Mouse (Mus musculus): Measurements from ENCODE around the gene Rsl1. TPM values are rescaled to one million over a fixed set of nuclear protein-coding genes. Genes with fewer than 3 reads are reported as not detected.

Gene Rsl1
- polyA plus RNA-seq (2014; fragmentation: Illumina TruSeq; extraction: RNeasy Lipid Tissue Mini Kit (QIAGEN cat#74804); ENCODE audit: low read depth, low replicate concordance), result 33.6 TPM

DNA sequence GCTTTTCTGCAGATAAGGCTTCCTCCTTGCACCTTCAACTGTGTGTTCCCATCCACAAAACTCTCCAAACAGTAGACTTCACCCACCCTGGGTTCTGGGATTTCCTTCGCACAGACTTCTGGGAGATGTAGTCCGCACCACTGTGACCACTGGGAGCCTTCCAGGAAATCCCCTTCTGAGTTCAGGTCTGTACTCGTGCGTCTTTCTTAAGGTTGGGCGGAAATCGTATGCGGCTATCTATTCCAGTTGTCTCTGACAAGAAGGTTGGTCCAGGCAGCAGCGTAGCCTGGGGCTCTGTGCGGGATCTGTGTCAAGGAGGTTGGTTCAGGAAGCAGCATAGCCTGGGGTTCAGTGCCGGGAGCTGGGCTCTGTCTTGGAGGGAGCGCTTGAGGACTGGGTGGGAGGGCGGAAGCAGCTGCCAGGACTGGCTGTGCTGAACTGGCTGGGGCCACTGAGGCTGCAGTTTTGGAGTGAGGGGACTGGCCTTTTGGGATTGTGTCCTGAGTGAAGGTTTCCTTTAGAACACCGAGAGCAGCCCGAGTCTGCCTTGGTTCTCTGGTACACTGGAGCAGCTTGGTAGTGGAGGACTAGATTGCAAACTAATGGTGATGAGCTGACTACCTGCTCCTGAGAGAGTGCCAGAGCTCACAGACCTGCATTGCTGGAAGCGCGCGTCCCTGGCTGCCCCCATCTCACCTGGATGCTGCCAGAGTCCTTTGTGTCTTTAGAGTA lies at the start of gene Rsl1:
TSS of gene Rsl1 (plus strand) at position 192 of the 732 bp plus-strand sequence.

DNA sequence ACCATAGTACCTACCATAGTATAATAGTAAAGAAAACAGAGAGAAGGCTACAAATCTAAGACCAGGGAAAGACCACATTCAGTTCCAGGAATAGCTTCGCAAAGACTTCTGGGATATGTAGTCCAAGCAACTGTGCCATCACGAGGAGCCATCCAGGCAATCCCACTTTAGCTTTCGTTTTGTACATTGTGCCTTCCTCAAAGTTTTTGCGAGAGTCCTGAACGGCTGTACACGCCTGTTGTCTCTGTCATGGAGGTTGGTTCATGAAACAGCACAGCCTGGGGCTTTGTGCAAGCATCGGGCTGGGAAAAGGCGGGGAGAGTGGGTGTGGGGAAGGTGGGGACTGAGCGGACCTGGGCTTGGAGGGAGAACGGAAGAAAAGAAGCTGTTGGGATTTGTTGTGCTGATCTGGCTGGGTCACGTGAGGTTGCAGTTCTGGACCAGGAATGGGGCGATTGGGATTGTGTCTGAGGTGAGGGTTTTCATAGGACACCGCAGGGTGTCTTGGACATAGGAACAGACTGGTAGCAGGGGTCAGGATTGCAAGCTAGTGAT lies 21.4 kb downstream of the Rsl1 start, which contains the start of gene Zfp455:
TSS of gene Zfp455 (plus strand) at position 167 of the 555 bp plus-strand sequence.

Other genes starting within 250 kb of the Rsl1 start
- gene Zfp712, start 112.0 kb upstream of the Rsl1 start, polyA plus RNA-seq (2014; fragmentation: Illumina TruSeq; extraction: RNeasy Lipid Tissue Mini Kit (QIAGEN cat#74804); ENCODE audit: low read depth, low replicate concordance), result 12.5 TPM
- 17.0 TPM for gene Zfp708, start 75.2 kb upstream of the Rsl1 start, polyA plus RNA-seq (2014; fragmentation: Illumina TruSeq; extraction: RNeasy Lipid Tissue Mini Kit (QIAGEN cat#74804); ENCODE audit: low read depth, low replicate concordance)
- gene Gm28557, start 64.6 kb upstream of the Rsl1 start, polyA plus RNA-seq (2014; fragmentation: Illumina TruSeq; extraction: RNeasy Lipid Tissue Mini Kit (QIAGEN cat#74804); ENCODE audit: low read depth, low replicate concordance), result 9.9 TPM
- gene Rslcan18, start 56.9 kb upstream of the Rsl1 start, polyA plus RNA-seq (2014; fragmentation: Illumina TruSeq; extraction: RNeasy Lipid Tissue Mini Kit (QIAGEN cat#74804); ENCODE audit: low read depth, low replicate concordance), result 1.6 TPM
- gene Zfp759, start 51.5 kb upstream of the Rsl1 start, polyA plus RNA-seq (2014; fragmentation: Illumina TruSeq; extraction: RNeasy Lipid Tissue Mini Kit (QIAGEN cat#74804); ENCODE audit: low read depth, low replicate concordance), result 27.6 TPM
- gene Zfp455, start 21.3 kb downstream of the Rsl1 start, polyA plus RNA-seq (2014; fragmentation: Illumina TruSeq; extraction: RNeasy Lipid Tissue Mini Kit (QIAGEN cat#74804); ENCODE audit: low read depth, low replicate concordance), result 12.7 TPM
- 11.1 TPM for gene Zfp458, start 105.3 kb downstream of the Rsl1 start, polyA plus RNA-seq (2014; fragmentation: Illumina TruSeq; extraction: RNeasy Lipid Tissue Mini Kit (QIAGEN cat#74804); ENCODE audit: low read depth, low replicate concordance)
- gene Zfp457, start 133.3 kb downstream of the Rsl1 start, polyA plus RNA-seq (2014; fragmentation: Illumina TruSeq; extraction: RNeasy Lipid Tissue Mini Kit (QIAGEN cat#74804); ENCODE audit: low read depth, low replicate concordance), result 2.4 TPM
- gene Zfp595, start 159.4 kb downstream of the Rsl1 start, polyA plus RNA-seq (2014; fragmentation: Illumina TruSeq; extraction: RNeasy Lipid Tissue Mini Kit (QIAGEN cat#74804); ENCODE audit: low read depth, low replicate concordance), result 42.2 TPM
- 1.4 TPM for gene Gm28044, start 187.4 kb downstream of the Rsl1 start, polyA plus RNA-seq (2014; fragmentation: Illumina TruSeq; extraction: RNeasy Lipid Tissue Mini Kit (QIAGEN cat#74804); ENCODE audit: low read depth, low replicate concordance)
- gene Zfp953, start 187.4 kb downstream of the Rsl1 start, polyA plus RNA-seq (2014; fragmentation: Illumina TruSeq; extraction: RNeasy Lipid Tissue Mini Kit (QIAGEN cat#74804); ENCODE audit: low read depth, low replicate concordance), result 27.4 TPM
- 2.2 TPM for gene Gm28041, start 202.6 kb downstream of the Rsl1 start, polyA plus RNA-seq (2014; fragmentation: Illumina TruSeq; extraction: RNeasy Lipid Tissue Mini Kit (QIAGEN cat#74804); ENCODE audit: low read depth, low replicate concordance)
- 16.1 TPM for gene Zfp456, start 202.6 kb downstream of the Rsl1 start, polyA plus RNA-seq (2014; fragmentation: Illumina TruSeq; extraction: RNeasy Lipid Tissue Mini Kit (QIAGEN cat#74804); ENCODE audit: low read depth, low replicate concordance)
- 49.9 TPM for gene Zfp429, start 226.6 kb downstream of the Rsl1 start, polyA plus RNA-seq (2014; fragmentation: Illumina TruSeq; extraction: RNeasy Lipid Tissue Mini Kit (QIAGEN cat#74804); ENCODE audit: low read depth, low replicate concordance)
- 8.2 TPM for gene Zfp459, start 248.2 kb downstream of the Rsl1 start, polyA plus RNA-seq (2014; fragmentation: Illumina TruSeq; extraction: RNeasy Lipid Tissue Mini Kit (QIAGEN cat#74804); ENCODE audit: low read depth, low replicate concordance)